Mouse (Mus musculus) gastrocnemius, postnatal 36 days (tissue): Measurements from ENCODE around the gene Fbxw2. TPM values are rescaled to one million over a fixed set of nuclear protein-coding genes. Genes with fewer than 3 reads are reported as not detected.

Experiments used
- total RNA-seq, 2 experiments: library from RNA; stranded (reverse); gene quantifications; 2 replicates each; pipeline ENCODE4 v1.2.3; 2021

Gene Fbxw2
- total RNA-seq, 2 experiments from 2014 or later: 43.9 to 46.6 TPM

Other genes with a start within 250 kb of the Fbxw2 start
- gene Gapvd1, start 71.1 kb downstream of the Fbxw2 start, total RNA-seq: 10 to 100 TPM; 28.7 to 34.7 TPM
- 100 to 1,000 TPM; 168 to 180 TPM for gene Hspa5, start 54.3 kb downstream of the Fbxw2 start, total RNA-seq
- gene Rabepk, start 26.4 kb downstream of the Fbxw2 start, total RNA-seq: 1 to 10 TPM; 7.5 to 8.6 TPM
- not detected for gene Gm34653, start 6.7 kb upstream of the Fbxw2 start, total RNA-seq
- gene Cutal, start 48.1 kb upstream of the Fbxw2 start, total RNA-seq: under 1 TPM in 1 of 2 experiments, not detected in 1; 0.39 TPM
- 10 to 100 TPM in 1 of 2 experiments, 1 to 10 TPM in 1; 8.8 to 13.3 TPM for gene Psmd5, start 48.7 kb upstream of the Fbxw2 start, total RNA-seq
- under 1 TPM; 0.38 to 0.64 TPM for gene Phf19, start 87.7 kb upstream of the Fbxw2 start, total RNA-seq
- gene Traf1, start 135.5 kb upstream of the Fbxw2 start, total RNA-seq: 1 to 10 TPM in 1 of 2 experiments, under 1 TPM in 1; 0.76 to 1.1 TPM
- gene Hc, start 235.1 kb upstream of the Fbxw2 start, total RNA-seq: under 1 TPM in 1 of 2 experiments, not detected in 1; 0.15 TPM